Mouse (Mus musculus) heart, embryonic 14.5 days (tissue): ENCODE measurements around the gene Lypd6b. TPM values are rescaled to one million over a fixed set of nuclear protein-coding genes. Genes with fewer than 3 reads are reported as not detected.
A peak's percentile ranks its signal among the peaks of the same experiment; 100 is the strongest.

ENCODE experiments used
- ATAC-seq: fragments of 200-750 bp; cut with Nextera tagmentation; 2 replicates; pipeline ENCODE4 v1.8.0; 2017; ENCODE audit warnings: low read depth, moderate TSS enrichment; ENCODE audit not compliant: insufficient number of reproducible peaks, insufficient read depth, low FRiP score
- H3K27ac ChIP-seq, 2 experiments: fragments of 200-500 bp in 1 of 2; fragments of 300-500 bp in 1 of 2; sonication (generic) in 1 of 2; replicated peaks in 1 of 2; 2 replicates each; pipeline ENCODE4 v1.5.1; 2012 to 2014; ENCODE audit warnings: low read depth in 2 of 2, low read length in 2 of 2, control low read depth in 1 of 2, mild to moderate bottlenecking in 1 of 2, mixed read lengths in 1 of 2; ENCODE audit not compliant: control insufficient read depth in 1 of 2, insufficient read depth in 1 of 2
- H3K27me3 ChIP-seq: fragments of 300-500 bp; sonication (generic); 2 replicates; pipeline ENCODE4 v1.6.1; 2014; ENCODE audit warnings: mild to moderate bottlenecking, low read length, control low read depth; ENCODE audit not compliant: control insufficient read depth, insufficient read depth
- H3K36me3 ChIP-seq: fragments of 300-500 bp; sonication (generic); 2 replicates; pipeline ENCODE4 v1.6.1; 2014; ENCODE audit warnings: mild to moderate bottlenecking, control low read depth, low read length, mixed read lengths; ENCODE audit not compliant: control insufficient read depth, insufficient read depth
- H3K4me1 ChIP-seq, 2 experiments: fragments of 200-500 bp in 1 of 2; fragments of 300-500 bp in 1 of 2; sonication (generic) in 1 of 2; 2 replicates each; pipeline ENCODE4 v1.6.1; 2012 to 2014; ENCODE audit warnings: low read length in 2 of 2, control low read depth in 1 of 2, mixed read lengths in 1 of 2; ENCODE audit not compliant: control insufficient read depth in 2 of 2, insufficient read depth in 2 of 2
- H3K4me2 ChIP-seq: fragments of 300-500 bp; sonication (generic); 2 replicates; pipeline ENCODE4 v1.6.1; 2014; ENCODE audit warnings: mild to moderate bottlenecking, low read length
- H3K4me3 ChIP-seq, 2 experiments: fragments of 200-500 bp in 1 of 2; fragments of 300-500 bp in 1 of 2; sonication (generic) in 1 of 2; 2 replicates each; pipeline ENCODE4 v1.5.1; 2012 to 2014; ENCODE audit warnings: low read length in 2 of 2, mild to moderate bottlenecking in 2 of 2, control low read depth in 1 of 2, low read depth in 1 of 2, moderate library complexity in 1 of 2; ENCODE audit not compliant: control insufficient read depth in 1 of 2, insufficient read depth in 1 of 2
- H3K9ac ChIP-seq: fragments of 300-500 bp; sonication (generic); 2 replicates; pipeline ENCODE4 v1.6.1; 2014; ENCODE audit warnings: mild to moderate bottlenecking, low read length
- H3K9me3 ChIP-seq: fragments of 300-500 bp; sonication (generic); 2 replicates; pipeline ENCODE4 v1.6.1; 2016; ENCODE audit warnings: low read length, control low read depth; ENCODE audit not compliant: control insufficient read depth
- whole genome bisulfite sequencing: fragments of 180-500 bp; shearing (Covaris S2); extraction: QIAGEN DNeasy Blood & Tissue Kit; methylation state at CpG from one replicate; pipeline ENCODE4 v1.1.7; 2014; 5-methylcytosine and 5-hydroxymethylcytosine counted together
- polyA plus RNA-seq: library from polyadenylated mRNA; unstranded; fragments of >200 nt; fragmentation: Nextera tagmentation; extraction: Ambion mirVana; gene quantifications from 2 replicates; pipeline ENCODE4 v1.2.1, GENCODE M21; 2014

The Lypd6b gene
- polyA plus RNA-seq, 1 experiment from 2014 or later = 2.3 TPM

DNA sequence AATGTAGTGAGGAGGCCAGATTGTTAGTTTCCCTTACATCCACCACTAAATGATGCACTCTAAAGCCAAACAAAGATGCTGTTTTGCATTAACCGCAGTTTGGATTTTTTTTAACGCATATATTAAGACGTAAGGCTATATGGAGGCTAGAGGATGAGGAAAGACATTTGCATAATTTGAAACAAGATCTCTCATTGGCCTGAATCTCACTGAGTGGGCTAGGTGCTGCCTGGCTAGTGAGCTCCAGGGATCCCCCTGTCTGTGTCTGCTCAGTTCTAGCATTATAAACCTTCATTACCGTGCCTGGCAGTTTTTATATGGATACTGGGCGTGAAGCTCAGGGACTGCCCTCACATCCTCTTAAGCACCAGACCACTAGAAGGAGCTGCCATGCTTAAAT lies 138.7 kb downstream of the Lypd6b start:
- no peak overlapping the region for H3K4me2 ChIP-seq
- H3K27ac ChIP-seq = no peak overlapping the region
- no peaks in the 10 kb centered on the region for H3K27me3 ChIP-seq
- no peaks in the 10 kb centered on the region for H3K9me3 ChIP-seq
- no peaks in the 10 kb centered on the region for H3K36me3 ChIP-seq
- 73% methylated on average over 5 of the region's 5 CpGs for WGBS
- no peak for ATAC-seq
- peaks cover 0 to 3% of the 10 kb centered on the region in 2 experiments; a peak in 1 of 4 replicates for H3K4me1 ChIP-seq
- H3K4me3 ChIP-seq = no peak overlapping the region
- no peak overlapping the region for H3K9ac ChIP-seq

DNA sequence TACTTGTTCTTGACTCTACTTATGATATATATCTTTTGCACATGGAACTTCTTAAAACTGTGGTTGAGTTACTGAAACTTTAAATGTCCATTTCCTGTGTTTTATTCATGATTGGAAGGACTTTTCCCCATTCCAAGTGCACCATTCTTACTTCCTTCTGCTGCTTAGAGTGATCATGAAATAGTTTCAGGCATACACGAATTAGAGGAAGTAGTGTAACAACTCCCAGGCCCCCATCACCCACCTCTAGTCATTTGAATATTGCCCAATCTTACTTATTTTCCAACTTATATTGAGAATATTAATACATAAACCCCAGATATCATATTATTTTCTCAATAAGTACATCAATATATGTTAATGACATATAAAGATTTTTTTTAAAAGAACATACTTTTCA lies 139.9 kb downstream of the Lypd6b start:
- no peak overlapping the region for H3K27ac ChIP-seq
- no peak overlapping the region for H3K4me3 ChIP-seq
- no peak overlapping the region for H3K4me2 ChIP-seq
- ATAC-seq = no peak
- WGBS = 47% methylated on average over 1 of the region's 1 CpGs
- H3K9ac ChIP-seq = no peak overlapping the region
- H3K27me3 ChIP-seq = no peaks in the 10 kb centered on the region
- no peaks in the 10 kb centered on the region for H3K36me3 ChIP-seq
- H3K4me1 ChIP-seq = peaks cover 0 to 3% of the 10 kb centered on the region in 2 experiments; a peak in 1 of 4 replicates
- H3K9me3 ChIP-seq = no peaks in the 10 kb centered on the region

DNA sequence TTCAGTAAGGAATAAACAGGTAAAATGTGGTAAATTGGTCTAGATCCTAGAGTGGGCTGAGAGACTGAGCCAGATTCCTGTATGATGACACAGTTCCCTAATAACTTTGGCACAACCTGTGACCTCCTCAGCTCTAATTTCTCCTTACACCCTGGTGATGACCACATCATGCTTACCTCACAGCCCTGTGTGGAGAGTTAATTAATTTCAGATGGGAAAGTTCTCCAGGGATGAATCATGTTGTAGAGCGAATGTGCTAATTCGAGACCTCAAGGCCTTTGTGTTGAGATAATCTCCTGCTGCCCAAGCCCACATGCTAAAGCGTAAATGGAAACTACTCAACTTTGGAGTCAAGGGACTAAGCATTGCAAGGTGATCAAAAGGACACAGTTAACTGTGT lies 142.4 kb downstream of the Lypd6b start:
- H3K4me2 ChIP-seq = no peak overlapping the region
- H3K9me3 ChIP-seq = no peaks in the 10 kb centered on the region
- H3K4me1 ChIP-seq = peaks cover 0 to 3% of the 10 kb centered on the region in 2 experiments; a peak in 1 of 4 replicates
- WGBS = 72% methylated on average over 3 of the region's 3 CpGs
- no peak overlapping the region for H3K9ac ChIP-seq
- ATAC-seq = no peak
- no peak overlapping the region for H3K4me3 ChIP-seq
- H3K36me3 ChIP-seq = no peaks in the 10 kb centered on the region
- no peaks in the 10 kb centered on the region for H3K27me3 ChIP-seq
- H3K27ac ChIP-seq = no peak overlapping the region

DNA sequence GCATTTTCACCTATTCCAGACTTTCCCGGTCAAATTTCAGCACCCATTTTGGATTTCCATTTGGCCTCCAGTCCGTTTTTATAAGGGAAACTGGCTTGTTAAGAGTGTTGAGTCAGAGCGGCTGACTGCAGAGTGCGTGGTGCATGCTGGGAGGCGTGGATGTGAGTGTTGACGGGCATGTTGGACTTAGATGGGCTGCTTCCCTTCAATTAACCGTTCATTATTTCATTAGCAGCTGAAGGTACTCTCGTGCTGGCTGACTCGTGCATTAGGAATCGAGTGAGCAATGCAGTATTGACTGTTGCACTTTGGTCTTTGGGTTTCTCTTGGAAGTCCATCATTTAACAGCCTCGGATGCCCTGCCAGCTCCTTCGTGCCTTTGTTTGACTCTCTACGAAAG lies 150.1 kb downstream of the Lypd6b start:
- H3K4me1 ChIP-seq = peaks cover 3 to 6% of the 10 kb centered on the region in 2 experiments; a peak in 2 of 4 replicates
- no peak overlapping the region for H3K4me3 ChIP-seq
- no peaks in the 10 kb centered on the region for H3K9me3 ChIP-seq
- no peak overlapping the region for H3K27ac ChIP-seq
- H3K36me3 ChIP-seq = no peaks in the 10 kb centered on the region
- no peak for ATAC-seq
- H3K27me3 ChIP-seq = no peaks in the 10 kb centered on the region
- 49% methylated on average over 13 of the region's 13 CpGs for WGBS
- no peak overlapping the region for H3K9ac ChIP-seq
- H3K4me2 ChIP-seq = peak overlapping the region; percentile 18

DNA sequence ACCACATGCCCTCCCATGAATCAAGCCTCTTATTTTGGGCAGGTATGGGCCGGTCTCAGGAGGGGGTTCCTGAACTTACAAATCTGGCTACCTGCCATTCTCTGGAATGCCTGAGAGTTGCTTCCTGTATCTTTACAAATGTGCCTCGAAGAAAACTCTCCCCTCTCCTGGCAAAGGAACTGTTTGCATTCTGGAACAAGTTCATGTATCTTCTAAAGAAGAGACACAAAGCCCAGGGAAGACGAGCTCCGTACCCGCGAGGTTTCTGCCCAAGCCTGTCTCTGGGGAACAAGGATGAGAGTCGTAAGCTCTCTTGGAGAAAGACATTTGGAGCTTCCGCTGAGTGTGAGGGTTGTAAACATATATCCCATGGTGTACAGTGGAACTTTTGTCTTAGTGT lies 150.8 kb downstream of the Lypd6b start:
- no peaks in the 10 kb centered on the region for H3K27me3 ChIP-seq
- no peak for ATAC-seq
- no peaks in the 10 kb centered on the region for H3K9me3 ChIP-seq
- no peak overlapping the region for H3K4me3 ChIP-seq
- H3K27ac ChIP-seq = no peak overlapping the region
- peak overlapping the region; percentile 18; the same call in 1 of the 2 replicates for H3K4me2 ChIP-seq
- no peaks in the 10 kb centered on the region for H3K36me3 ChIP-seq
- H3K4me1 ChIP-seq = peaks cover 3 to 6% of the 10 kb centered on the region in 2 experiments; a peak in 2 of 4 replicates
- H3K9ac ChIP-seq = no peak overlapping the region
- 67% methylated on average over 8 of the region's 8 CpGs for WGBS

DNA sequence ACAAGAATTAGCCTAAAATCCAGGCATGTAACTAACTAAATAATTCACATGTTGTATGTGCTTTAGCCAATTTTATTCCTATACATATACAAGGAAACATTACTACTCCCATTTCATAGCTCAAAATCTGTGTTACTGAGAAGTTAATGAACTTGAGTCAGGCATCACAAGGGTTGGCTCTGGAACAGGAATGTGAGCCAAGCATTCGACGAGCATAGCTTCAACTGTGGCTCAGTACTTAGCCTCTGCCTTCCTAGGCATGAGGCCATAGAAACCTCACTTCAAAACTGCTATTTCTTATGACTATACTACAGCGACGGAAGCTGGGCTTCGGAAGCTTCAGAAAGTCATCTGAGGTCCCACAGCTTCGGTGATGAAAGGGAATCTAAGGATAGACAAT lies 152.9 kb downstream of the Lypd6b start:
- ATAC-seq = no peak

DNA sequence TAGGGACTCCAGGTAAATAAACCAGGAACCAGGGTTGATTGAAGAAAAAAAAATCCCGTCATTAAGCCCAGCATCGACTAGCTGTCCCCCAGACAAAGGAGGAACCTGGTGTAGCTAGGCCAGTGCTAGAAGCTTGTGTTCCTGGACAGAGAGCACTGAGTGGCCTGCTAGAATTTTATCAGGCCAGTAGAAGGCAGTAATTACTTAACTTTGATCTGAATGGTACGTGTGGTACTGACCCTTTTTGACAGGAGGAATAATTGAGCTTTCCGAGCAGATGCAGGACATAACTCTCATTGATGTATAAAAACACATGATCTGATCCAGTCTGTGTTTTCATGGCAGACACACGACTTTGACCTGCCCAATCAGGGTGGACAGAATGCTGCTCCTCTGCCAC lies 154.6 kb downstream of the Lypd6b start:
- Histone ChIP-seq H3K27ac (no peak overlapping the region), H3K36me3 (no peaks in the 10 kb centered on the region), H3K4me3 (no peak overlapping the region), H3K27me3 (no peaks in the 10 kb centered on the region), H3K9ac (no peak overlapping the region), H3K4me1 (peaks cover 3 to 6% of the 10 kb centered on the region in 2 experiments; a peak in 2 of 4 replicates), H3K9me3 (no peaks in the 10 kb centered on the region), H3K4me2 (no peak overlapping the region)
- ATAC-seq = no peak
- 47% methylated on average over 5 of the region's 5 CpGs for WGBS

More for the DNA sequence above, 152.9 kb downstream of the Lypd6b start:
- no peak overlapping the region for H3K27ac ChIP-seq
- no peaks in the 10 kb centered on the region for H3K27me3 ChIP-seq
- 70% methylated on average over 6 of the region's 6 CpGs for WGBS
- H3K4me1 ChIP-seq = peaks cover 3 to 6% of the 10 kb centered on the region in 2 experiments; a peak in 2 of 4 replicates
- H3K4me2 ChIP-seq = no peak overlapping the region
- H3K4me3 ChIP-seq = no peak overlapping the region
- no peak overlapping the region for H3K9ac ChIP-seq
- H3K36me3 ChIP-seq = no peaks in the 10 kb centered on the region
- no peaks in the 10 kb centered on the region for H3K9me3 ChIP-seq

DNA sequence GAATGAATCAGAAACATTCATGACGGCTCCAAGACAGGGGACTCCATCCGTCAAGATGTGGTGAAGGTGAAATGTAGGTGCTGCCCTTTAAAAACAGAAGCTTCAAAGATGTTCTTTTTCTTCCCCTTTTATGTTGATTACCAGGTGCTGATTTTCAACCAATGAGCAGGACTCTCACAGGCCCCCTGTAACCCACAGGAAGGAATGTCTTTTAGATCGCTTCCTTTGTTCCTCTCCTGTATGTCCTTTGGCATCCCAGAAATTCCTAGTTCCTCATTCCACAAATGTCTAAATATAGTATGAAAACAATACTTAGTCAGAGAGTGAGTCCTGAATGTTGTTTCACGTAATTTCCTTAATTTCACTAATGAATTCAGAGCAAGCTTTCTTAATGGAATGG lies 164.2 kb downstream of the Lypd6b start:
- Histone ChIP-seq H3K9ac (no peak overlapping the region), H3K36me3 (no peaks in the 10 kb centered on the region), H3K4me1 (peaks cover 7 to 8% of the 10 kb centered on the region in 2 experiments; a peak in 3 of 4 replicates), H3K4me3 (no peak overlapping the region), H3K9me3 (0 out of 2 replicates have a peak, but pooled peaks cover 5% of the 10 kb centered on the region), H3K27ac (no peak overlapping the region), H3K27me3 (no peaks in the 10 kb centered on the region), H3K4me2 (no peak overlapping the region)
- 51% methylated on average over 4 of the region's 4 CpGs for WGBS
- ATAC-seq = no peak
